Mouse (Mus musculus) colon, adult 2 months (tissue): ENCODE data around the gene Aacs. TPM values are rescaled to one million over a fixed set of nuclear protein-coding genes. Genes with fewer than 3 reads are reported as not detected.

Experiments used
- polyA plus RNA-seq: library from polyadenylated mRNA; depleted of rRNA; stranded (reverse); fragments of >200 nt; gene quantifications from 2 replicates; pipeline ENCODE4 v1.2.3, GENCODE M21; 2012; rRNA removed

The Aacs gene
- 103 and 112 TPM in 2 replicates for polyA plus RNA-seq

GRCm38 (mm10) chr5:125475601-125476285 lies at the start of gene Aacs:
Gene Aacs (plus strand): TSS chr5:125475814.

GRCm38 (mm10) chr5:125433793-125434337 lies 41.7 kb upstream of the Aacs start, which contains the start of gene Dhx37:
Gene Dhx37 (minus strand): TSS chr5:125434121.

GRCm38 (mm10) chr5:125441234-125442114 lies 34.1 kb upstream of the Aacs start, which contains the start of gene Bri3bp:
Gene Bri3bp (plus strand): TSS chr5:125441568.

GRCm38 (mm10) chr5:125531634-125532033 lies 56.0 kb downstream of the Aacs start, which contains the start of gene Tmem132b:
Gene Tmem132b (plus strand): TSS chr5:125531774.

Other genes starting within 250 kb of the Aacs start
- 46.3 and 55.8 TPM in 2 replicates for gene Scarb1, start 134.7 kb upstream of the Aacs start, polyA plus RNA-seq
- 0.09 and 0.33 TPM in 2 replicates for gene Gm10382, start 86.5 kb upstream of the Aacs start, polyA plus RNA-seq
- 951 and 1,012 TPM in 2 replicates for gene Ubc, start 85.6 kb upstream of the Aacs start, polyA plus RNA-seq
- 9.4 and 10.9 TPM in 2 replicates for gene Dhx37, start 41.7 kb upstream of the Aacs start, polyA plus RNA-seq
- gene Bri3bp, start 34.2 kb upstream of the Aacs start, polyA plus RNA-seq, result 8.9 and 11.0 TPM in 2 replicates
- gene Tmem132b, start 56.0 kb downstream of the Aacs start, polyA plus RNA-seq, result 0.07 TPM in 2 replicates